Mouse (Mus musculus) fibroblast of lung, adult 2 months (primary cell): ENCODE results near the gene Camsap1.

Experiments used
- DNase-seq: peaks from one replicate; pipeline ENCODE4 v3.0.0-alpha.2; 2011; ENCODE audit warnings: low read depth

Gene Camsap1

DNA sequence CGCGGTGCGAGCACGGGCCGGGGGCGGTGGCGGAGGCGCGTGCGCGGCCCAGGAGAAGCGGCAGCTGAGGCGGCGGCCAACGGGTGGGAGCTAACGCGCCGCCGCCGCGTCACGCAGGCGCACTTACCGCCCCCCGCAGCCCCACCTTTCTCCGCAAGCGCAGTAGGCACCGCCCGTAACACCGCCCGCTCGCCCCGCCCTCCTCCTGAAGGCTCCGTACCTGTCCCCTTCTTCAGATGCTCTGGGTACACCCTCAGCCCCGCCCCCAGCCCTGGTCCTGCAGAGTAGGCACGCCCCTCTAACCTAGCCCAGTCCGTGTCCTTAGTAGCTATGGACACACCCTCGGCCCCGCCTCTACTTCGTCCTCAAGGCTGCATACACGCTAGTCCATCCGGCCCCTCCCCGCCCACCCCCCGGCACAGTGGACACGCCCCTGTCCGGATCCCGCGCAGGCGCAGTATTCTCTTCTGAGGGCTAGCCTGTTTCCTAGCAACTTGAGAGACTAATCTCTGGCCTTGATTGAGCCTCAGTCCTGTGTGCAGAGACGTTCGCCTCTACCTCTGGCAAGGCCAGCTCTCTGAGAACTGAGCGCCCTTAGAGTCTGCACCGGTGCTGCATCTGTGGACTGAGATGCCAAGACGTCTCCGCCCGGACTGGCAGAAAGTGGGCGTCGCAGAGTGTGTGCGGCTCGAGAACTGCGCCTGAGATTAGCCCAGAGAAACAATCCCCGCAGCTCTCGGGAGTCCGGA, at the start of gene Camsap1:
Gene Camsap1, minus strand, starts transcription at position 124 of the 749 bp plus-strand sequence.
- DNase-seq, result peak; percentile 99

GRCm38 (mm10) chr2:26030288-26030687, 47.2 kb upstream of the Camsap1 start:
- DNase-seq, result no peak

DNA sequence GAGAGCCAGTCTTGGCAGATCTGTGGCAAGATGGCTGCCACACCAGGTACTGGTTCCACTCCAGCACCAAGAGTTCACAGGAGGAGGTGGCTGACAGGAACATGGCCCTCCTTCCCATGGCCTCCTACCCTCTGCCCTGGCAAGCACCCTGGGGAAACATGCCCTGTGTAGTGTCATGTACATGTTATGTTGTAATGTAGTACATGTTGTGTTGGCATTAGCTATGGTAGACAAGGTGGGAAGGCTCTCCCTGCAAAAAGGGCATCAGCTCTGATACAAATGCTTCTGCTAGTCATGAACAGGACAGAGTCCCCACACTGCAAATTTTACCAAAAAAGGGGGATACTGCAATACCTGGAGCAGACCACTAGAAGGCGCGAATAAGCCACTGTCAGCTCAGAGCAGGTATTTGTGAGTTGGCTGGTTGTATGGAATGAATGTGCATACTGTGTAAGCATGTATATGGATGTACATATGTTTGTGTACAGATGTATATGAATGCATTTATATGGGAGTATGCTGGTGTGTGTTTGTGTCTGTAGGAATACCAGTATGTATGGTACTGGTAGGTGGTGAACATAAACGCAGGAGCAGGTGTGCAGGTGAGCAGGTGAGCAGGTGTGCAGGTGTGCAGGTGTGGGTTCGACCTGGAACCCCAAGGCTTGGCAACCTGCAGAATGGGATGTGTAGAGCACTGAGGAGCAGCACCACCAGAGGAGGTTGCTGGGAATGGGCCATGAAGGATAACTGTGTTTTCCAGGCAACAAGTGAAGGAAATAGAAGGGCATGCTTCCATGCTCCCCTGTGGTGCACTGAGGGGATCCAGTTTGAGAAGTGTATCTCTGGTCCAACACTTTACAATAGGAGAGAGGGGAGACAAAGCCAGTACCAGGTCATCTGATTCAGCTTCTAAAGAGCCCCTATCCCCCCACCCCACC, 41.3 kb upstream of the Camsap1 start:
- DNase-seq, result peak; percentile 10

- no peak for DNase-seq
Observed at GRCm38 (mm10) chr2:26022626-26023025, 39.5 kb upstream of the Camsap1 start.

GRCm38 (mm10) chr2:26022258-26022565, 39.1 kb upstream of the Camsap1 start:
- DNase-seq, result no peak

DNA sequence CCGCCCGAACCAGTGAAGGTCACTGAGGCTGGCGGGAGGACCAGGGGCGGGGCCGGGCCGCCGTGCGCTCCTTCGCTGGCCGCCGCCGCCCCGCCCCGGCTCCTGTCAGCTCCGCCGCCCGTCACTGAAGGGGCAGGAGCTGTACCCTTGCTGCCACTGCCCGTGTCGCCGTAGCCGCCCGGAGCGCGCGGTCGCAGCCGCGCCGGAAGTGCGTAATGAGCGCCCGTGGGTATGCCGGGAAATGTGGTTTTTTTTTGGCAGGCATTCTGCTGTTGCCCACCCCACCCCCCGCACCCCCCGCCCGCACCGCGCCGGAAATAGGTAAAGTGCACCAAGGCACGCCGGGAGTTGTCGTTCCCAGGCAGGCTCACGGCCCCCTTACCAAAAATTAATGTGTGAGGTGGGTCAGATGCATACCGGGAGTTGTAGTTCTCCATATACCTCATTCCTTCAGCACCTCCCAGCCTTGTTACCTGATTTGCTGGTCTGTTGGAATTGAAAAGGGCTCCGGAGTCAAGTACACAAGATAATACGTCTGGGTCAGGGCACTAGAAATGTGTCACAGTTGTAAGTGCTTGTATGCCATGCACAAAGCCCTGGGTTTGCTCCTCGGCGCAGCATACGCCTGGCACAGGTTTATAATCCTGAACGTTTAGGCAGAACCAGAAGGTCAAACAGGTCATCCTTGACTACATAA, 38.6 kb upstream of the Camsap1 start, which contains the start of gene Ubac1:
Gene Ubac1, minus strand, starts transcription at position 187 of the 697 bp plus-strand sequence.
- DNase-seq, result peak; percentile 45

GRCm38 (mm10) chr2:26020714-26021560, 37.9 kb upstream of the Camsap1 start:
- no peak for DNase-seq

- no peak for DNase-seq
Observed at GRCm38 (mm10) chr2:26019923-26020322, 36.8 kb upstream of the Camsap1 start.

- no peak for DNase-seq
Observed at GRCm38 (mm10) chr2:26017326-26017725, 34.2 kb upstream of the Camsap1 start.

GRCm38 (mm10) chr2:26013674-26014073, 30.6 kb upstream of the Camsap1 start:
- DNase-seq, result no peak

- no peak for DNase-seq
Observed at GRCm38 (mm10) chr2:26011420-26011819, 28.3 kb upstream of the Camsap1 start.

DNA sequence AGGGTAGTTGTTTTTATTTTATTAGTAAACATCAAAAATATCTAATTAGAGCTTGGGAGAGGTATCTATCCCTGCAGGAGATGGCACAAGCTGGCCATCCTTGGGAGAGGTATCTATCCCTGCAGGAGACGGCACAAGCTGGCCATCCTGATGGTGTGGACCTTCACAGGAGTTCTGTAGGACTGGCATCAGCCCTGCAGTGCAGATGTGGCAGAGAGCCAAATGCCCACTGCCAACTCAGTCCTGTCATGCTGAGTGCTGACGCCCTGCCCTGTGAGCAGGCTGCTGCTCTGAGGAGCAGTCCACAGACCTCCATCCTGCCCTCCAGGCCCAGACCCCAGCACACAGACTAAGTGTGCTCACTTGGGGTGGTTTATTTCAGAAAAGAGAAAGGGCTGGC, 18.9 kb upstream of the Camsap1 start:
- DNase-seq, result no peak

DNA sequence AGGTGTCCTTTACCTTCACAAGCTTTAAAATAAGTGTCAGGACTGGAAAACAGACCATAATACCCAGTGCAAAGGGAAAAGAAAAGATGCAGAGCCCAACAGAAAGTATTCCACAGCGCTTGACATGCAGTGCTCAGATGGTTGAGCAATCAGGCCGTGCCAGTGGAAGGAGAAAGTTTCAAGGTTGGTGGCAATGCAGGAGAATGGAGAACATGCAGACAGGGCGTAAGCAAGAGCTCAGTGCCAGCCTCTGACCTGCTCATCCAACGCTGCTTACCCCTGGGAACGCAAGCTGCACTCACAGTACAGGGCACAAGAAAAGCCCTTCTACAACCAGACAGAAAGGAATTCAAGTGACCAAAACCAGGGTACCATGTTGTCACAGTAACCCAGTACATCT, 18.1 kb upstream of the Camsap1 start:
- DNase-seq, result no peak

DNA sequence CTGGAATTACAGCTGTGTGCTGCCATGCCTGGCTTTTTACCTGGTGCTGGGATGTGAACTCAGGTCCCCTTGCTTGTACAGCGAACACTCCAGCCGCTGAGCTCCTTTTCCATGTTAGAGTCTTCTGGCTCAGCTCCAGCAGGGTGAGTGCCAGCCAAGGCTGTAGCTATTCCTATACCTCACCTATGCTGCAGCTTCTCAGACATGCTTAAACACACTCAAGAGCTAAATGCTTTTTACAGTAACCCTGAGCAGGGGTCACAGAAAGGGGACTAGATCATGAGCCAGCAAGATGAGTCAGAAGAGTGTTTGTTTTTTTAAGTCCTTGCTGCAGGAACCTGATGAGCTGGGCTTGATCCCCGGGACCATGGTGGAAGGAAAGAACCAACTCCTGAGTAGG, 14.6 kb upstream of the Camsap1 start:
- no peak for DNase-seq

- DNase-seq, result no peak
Observed at GRCm38 (mm10) chr2:25994791-25995190, 11.7 kb upstream of the Camsap1 start.

DNA sequence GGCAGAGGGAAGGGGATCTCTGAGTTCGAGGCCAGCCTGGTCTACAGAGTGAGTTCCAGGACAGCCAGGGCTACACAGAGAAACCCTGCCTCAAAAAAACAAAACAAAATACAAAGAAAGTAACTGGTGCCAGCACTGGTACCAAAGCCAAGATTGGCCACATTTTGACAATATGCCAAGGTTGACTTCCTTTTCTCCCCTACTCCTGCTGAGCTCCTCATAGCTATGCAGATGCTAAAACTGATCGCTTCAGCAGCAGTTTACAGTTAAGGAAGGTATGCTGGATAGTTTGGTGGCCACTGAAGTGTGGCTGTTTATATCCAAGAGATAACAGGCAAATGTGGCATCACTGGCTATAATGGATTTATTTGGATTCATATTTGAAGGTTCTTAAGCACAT, 9.2 kb upstream of the Camsap1 start:
- no peak for DNase-seq

- no peak for DNase-seq
Observed at GRCm38 (mm10) chr2:25989651-25990050, 6.6 kb upstream of the Camsap1 start.

DNA sequence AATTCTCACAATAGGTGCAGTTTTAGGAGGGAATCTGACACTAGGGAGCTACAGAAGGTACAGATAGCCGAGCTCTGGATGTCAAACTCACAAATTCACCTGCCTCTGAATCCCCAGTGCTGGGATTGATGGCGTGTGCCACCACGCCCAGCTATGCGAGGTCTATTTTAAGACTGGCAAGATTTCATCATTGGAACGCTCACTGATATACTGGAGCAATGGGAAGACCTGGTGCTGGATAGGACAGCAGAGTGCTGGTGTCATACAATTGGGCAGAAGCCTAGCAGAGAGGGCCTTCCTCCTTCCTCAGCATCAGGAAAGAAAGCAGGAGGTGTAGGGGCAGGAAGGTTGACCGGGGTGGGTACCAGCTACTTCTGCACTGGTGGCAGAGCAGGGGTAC, 4.7 kb upstream of the Camsap1 start:
- DNase-seq, result no peak

DNA sequence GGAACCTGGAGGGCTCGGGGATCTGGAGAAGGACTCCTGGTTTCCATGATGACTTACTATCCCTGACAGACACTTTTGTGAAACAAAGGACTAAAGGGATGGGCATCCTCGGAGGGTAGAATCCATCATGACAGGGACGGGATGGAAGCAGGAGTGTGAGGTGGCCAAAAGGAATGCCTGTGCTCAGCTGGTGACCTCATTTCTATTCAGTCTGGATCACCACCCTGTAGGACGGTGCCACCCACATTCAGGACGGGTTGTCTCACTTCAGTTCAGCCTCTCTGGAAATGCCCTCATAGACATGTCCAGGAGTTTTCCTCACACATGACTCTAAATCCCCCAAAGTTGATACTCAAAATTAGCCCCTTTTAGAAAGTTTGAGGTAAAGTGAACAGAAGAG, 3.5 kb upstream of the Camsap1 start:
- no peak for DNase-seq

- DNase-seq, result no peak
Observed at GRCm38 (mm10) chr2:25982426-25983091, 523 bp downstream of the Camsap1 start.

- no peak for DNase-seq
Observed at GRCm38 (mm10) chr2:25982052-25982425, 1.0 kb downstream of the Camsap1 start.
